Mouse (Mus musculus) liver, embryonic 14.5 days (tissue): ENCODE measurements around the gene Pak6. TPM values are rescaled to one million over a fixed set of nuclear protein-coding genes. Genes with fewer than 3 reads are reported as not detected.

ENCODE experiments used
- ATAC-seq: fragments of 200-750 bp; cut with Nextera tagmentation; 2 replicates; pipeline ENCODE4 v1.8.0; 2017; ENCODE audit warnings: moderate number of reproducible peaks, mild to moderate bottlenecking, moderate library complexity; ENCODE audit not compliant: insufficient read depth
- DNase-seq, 3 experiments: peaks; one replicate each; pipeline ENCODE4 v3.0.0-alpha.2; 2012 to 2013; ENCODE audit warnings: low read depth in 3 of 3, low spot score in 3 of 3
- H3K27ac ChIP-seq: fragments of 300-500 bp; sonication (generic); 2 replicates; pipeline ENCODE4 v1.5.1; 2014; ENCODE audit warnings: moderate library complexity, mild to moderate bottlenecking, control low read depth, inconsistent platforms
- H3K27me3 ChIP-seq: fragments of 300-500 bp; sonication (generic); 2 replicates; pipeline ENCODE4 v1.6.1; 2014; ENCODE audit warnings: mild to moderate bottlenecking, low read length, moderate library complexity; ENCODE audit not compliant: control insufficient read depth, insufficient read depth
- H3K36me3 ChIP-seq: fragments of 300-500 bp; sonication (generic); replicated peaks from 2 replicates; pipeline ENCODE4 v1.6.1; 2014; ENCODE audit warnings: low read depth; ENCODE audit not compliant: control insufficient read depth, insufficient read depth
- H3K4me1 ChIP-seq, 2 experiments: fragments of 200-500 bp in 1 of 2; fragments of 300-500 bp in 1 of 2; sonication (generic) in 1 of 2; replicated peaks; 2 replicates each; pipeline ENCODE4 v1.6.1; 2012 to 2014; ENCODE audit warnings: antibody characterized with exemption in 1 of 2, inconsistent platforms in 1 of 2, low read length in 1 of 2; ENCODE audit not compliant: control insufficient read depth in 2 of 2, insufficient read depth in 2 of 2
- H3K4me2 ChIP-seq: fragments of 300-500 bp; sonication (generic); 2 replicates; pipeline ENCODE4 v1.6.1; 2014; ENCODE audit warnings: low read depth, mild to moderate bottlenecking, control low read depth, moderate library complexity
- H3K4me3 ChIP-seq, 2 experiments: fragments of 200-500 bp in 1 of 2; fragments of 300-500 bp in 1 of 2; sonication (generic) in 1 of 2; 2 replicates each; pipeline ENCODE4 v1.5.1; 2012 to 2014; ENCODE audit warnings: low read depth in 2 of 2, low read length in 2 of 2, mild to moderate bottlenecking in 2 of 2, control low read depth in 1 of 2, inconsistent platforms in 1 of 2, moderate library complexity in 1 of 2; ENCODE audit not compliant: insufficient read depth in 1 of 2
- H3K9ac ChIP-seq: fragments of 300-500 bp; sonication (generic); replicated peaks from 2 replicates; pipeline ENCODE4 v1.6.1; 2014; ENCODE audit warnings: mild to moderate bottlenecking, control low read depth, moderate library complexity
- H3K9me3 ChIP-seq: fragments of 300-500 bp; sonication (generic); 2 replicates; pipeline ENCODE4 v1.6.1; 2016; ENCODE audit warnings: low read length, mixed read lengths; ENCODE audit not compliant: control insufficient read depth
- CTCF ChIP-seq: IDR thresholded peaks from 2 replicates; pipeline ENCODE4 v1.5.1; 2016; ENCODE audit warnings: antibody characterized with exemption, low read depth, control low read depth
- EP300 ChIP-seq: IDR thresholded peaks from 2 replicates; pipeline ENCODE4 v1.6.1; 2016; ENCODE audit warnings: antibody characterized with exemption, low read depth
- WGBS: fragments of 180-500 bp; shearing (Covaris S2); extraction: QIAGEN DNeasy Blood & Tissue Kit; methylation state at CpG from one replicate; pipeline ENCODE4 v1.1.7; 2014; ENCODE audit not compliant: insufficient replicate concordance; 5-methylcytosine and 5-hydroxymethylcytosine counted together
- polyA plus RNA-seq, 2 experiments: library from polyadenylated mRNA; depleted of rRNA in 1 of 2; stranded (reverse) in 1 of 2; unstranded in 1 of 2; fragments of >200 nt; fragmentation: Nextera tagmentation in 1 of 2; extraction: Ambion mirVana in 1 of 2; gene quantifications; 2 replicates each; pipeline versions ENCODE4 v1.2.1 to v1.2.3; 2012 to 2014

The Pak6 gene
- 0.48 and 0.60 TPM in 2 replicates for polyA plus RNA-seq (2012; rRNA removed)
- 0.17 and 0.68 TPM in 2 replicates for polyA plus RNA-seq (2014; fragmentation: Nextera tagmentation; extraction: Ambion mirVana)

DNA sequence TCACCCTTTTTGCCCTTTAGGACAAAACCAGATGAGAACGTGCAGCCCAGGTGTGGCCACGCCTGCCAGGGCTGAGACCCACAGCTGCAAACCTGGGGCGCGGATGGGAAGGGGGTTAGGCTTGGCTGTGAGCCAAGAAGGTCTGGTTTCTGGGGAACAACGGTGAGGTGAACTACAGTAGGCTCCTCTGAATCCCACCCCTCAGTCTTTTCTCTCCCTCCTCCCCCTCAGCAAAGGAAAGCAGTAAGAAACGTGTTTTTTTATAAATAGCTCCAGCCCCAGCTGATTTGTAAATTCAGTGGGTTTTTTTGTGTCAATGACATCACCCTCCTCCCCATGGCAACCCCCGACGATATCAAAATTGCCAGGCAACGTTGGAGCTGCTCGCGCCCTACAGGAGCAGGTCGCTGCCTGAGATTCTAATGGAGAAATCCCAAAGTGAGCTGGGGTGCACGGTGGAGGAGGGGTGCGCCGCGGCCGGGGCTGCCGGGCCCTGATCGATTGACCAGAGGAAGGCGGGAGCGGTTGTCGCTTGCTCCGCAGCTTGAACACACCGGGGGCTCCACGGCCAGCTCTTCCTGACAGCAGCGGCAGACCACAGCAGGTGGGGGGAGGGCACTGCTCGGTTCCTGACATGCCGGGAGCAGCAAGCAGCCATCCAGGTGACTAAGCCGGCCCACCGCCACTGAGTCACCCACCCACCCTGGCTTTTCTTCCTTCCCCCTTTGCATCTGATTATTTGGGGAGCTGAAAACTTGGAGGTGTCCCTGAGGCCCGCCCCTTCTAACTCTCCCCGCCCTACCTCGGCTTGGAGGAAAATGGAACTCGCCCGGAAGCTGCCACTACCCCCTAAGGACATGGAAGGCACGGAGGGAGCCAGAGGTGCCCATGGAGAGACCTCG is at the start of gene Pak6:
Pak6 (plus strand) TSS at position 402 of the 902 bp plus-strand sequence.
- H3K9me3 ChIP-seq = no peaks in the 10 kb centered on the region
- peak within 1 kb of the TSS; percentile 91 for H3K4me2 ChIP-seq
- DNase-seq = peak; percentile 36 to 67 (median 43)
- peak within 1 kb of the TSS; percentile 64 for H3K9ac ChIP-seq
- H3K27ac ChIP-seq = peak within 1 kb of the TSS; percentile 71
- TF ChIP-seq EP300 (no peak), CTCF (no peak)
- 1% methylated on average over 37 of the region's 37 CpGs for WGBS
- peak within 1 kb of the TSS; percentile 55 to 56 for H3K4me3 ChIP-seq
- no peaks in the 10 kb centered on the region for H3K27me3 ChIP-seq
- H3K36me3 ChIP-seq = no peaks in the 10 kb centered on the region
- H3K4me1 ChIP-seq = peaks cover 49 to 60% of the 10 kb centered on the region in 2 experiments
- no peak for ATAC-seq

DNA sequence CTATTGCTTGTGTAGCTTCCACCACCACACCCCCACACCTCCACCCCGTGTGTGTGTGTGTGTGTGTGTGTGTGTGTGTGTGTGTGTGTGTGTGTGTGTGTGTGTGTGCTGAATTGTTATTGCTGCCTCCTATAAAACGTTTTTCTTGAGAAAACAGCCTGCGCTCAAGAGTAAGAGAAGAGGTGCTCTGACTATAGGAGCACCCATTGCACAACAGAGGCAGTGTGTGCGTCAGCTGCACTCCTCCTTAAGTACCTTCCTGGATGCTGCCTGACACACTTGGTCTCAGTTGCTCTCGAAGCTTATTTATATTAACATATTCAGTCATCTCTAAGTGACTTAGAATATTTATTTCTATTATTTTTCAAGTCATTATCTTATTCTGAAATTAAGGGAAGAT is 45.1 kb upstream of the Pak6 start:
- 75% methylated on average over 5 of the region's 5 CpGs for WGBS
- no peak for TF ChIP-seq EP300
- TF ChIP-seq CTCF = no peak
- no peak overlapping the region for H3K27ac ChIP-seq
- H3K9ac ChIP-seq = no peak overlapping the region
- no peak overlapping the region for H3K4me3 ChIP-seq
- ATAC-seq (no peak), DNase-seq (no peak)
- H3K27me3 ChIP-seq = no peaks in the 10 kb centered on the region
- H3K4me2 ChIP-seq = no peak overlapping the region
- no peaks in the 10 kb centered on the region for H3K4me1 ChIP-seq
- H3K9me3 ChIP-seq = no peaks in the 10 kb centered on the region
- H3K36me3 ChIP-seq = peaks cover 94% of the 10 kb centered on the region

DNA sequence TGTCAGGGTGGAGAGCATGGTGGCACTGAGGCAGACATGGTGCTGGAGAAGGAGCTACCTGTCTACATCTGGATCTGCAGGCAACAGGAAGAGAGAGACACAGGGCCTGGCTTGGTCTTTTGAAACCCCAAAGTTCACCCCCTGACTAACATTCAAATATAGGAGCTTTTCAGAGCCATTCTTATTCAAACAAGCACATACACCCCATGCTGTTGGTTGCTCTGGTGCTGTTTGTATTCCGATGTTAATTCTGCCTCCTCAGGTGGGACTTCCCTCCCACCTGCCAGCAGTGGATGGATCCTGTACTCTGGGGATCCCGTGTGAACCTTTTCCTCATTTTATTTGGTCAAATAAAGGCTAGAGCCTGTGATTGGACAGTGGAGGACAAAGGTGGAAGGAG is 43.0 kb upstream of the Pak6 start:
- Histone ChIP-seq H3K36me3 (peaks cover 90% of the 10 kb centered on the region), H3K4me1 (no peaks in the 10 kb centered on the region), H3K9ac (no peak overlapping the region), H3K27ac (no peak overlapping the region), H3K27me3 (no peaks in the 10 kb centered on the region), H3K4me3 (no peak overlapping the region), H3K9me3 (no peaks in the 10 kb centered on the region), H3K4me2 (no peak overlapping the region)
- TF ChIP-seq CTCF = no peak
- TF ChIP-seq EP300 = no peak
- 80% methylated on average over 2 of the region's 2 CpGs for WGBS
- DNase-seq = no peak
- ATAC-seq = no peak

DNA sequence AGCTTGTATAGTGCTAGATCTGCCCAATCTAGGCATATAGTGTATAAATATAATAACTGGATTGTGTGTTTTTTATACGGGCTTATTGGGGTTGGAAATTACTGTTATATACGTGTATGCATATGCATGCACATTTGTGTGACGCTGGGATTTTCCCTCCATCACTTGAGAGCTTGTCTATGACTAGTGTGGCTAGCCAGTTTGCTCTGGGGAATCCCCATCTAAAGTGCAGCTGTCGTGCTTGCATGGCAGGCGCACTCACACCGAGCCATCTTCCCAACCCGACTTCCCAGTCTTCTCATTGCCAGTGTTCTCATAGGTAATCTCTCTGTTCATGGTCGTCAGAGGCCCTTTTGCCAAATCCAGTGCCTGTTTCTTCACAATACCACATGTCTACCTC is 42.5 kb upstream of the Pak6 start:
- DNase-seq (no peak), ATAC-seq (no peak)
- Histone ChIP-seq H3K4me3 (no peak overlapping the region), H3K9me3 (no peaks in the 10 kb centered on the region), H3K4me1 (no peaks in the 10 kb centered on the region), H3K9ac (no peak overlapping the region), H3K36me3 (peaks cover 89% of the 10 kb centered on the region), H3K27ac (no peak overlapping the region), H3K27me3 (no peaks in the 10 kb centered on the region), H3K4me2 (no peak overlapping the region)
- 88% methylated on average over 8 of the region's 8 CpGs for WGBS
- TF ChIP-seq CTCF = no peak
- no peak for TF ChIP-seq EP300

DNA sequence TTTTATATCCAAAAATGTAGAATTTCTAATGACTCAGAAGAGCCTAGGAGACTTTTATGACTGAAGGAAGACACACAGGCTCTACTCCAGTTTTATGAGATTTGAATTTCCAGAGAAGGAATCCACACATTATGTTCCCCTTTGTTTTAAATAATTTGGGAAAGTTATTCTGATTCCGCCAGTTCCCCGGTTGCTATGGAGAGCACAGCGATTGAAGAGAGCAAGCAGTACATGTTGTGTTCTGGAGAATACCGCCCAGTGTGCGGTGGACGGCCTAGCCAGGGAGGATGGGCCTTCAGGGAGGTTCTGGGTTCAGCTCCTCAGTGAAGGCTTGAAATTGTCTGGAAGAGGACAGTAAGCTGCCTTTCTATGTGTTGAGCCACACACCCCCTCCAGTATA is 33.8 kb upstream of the Pak6 start:
- Histone ChIP-seq H3K9me3 (no peaks in the 10 kb centered on the region), H3K36me3 (peaks cover 92% of the 10 kb centered on the region), H3K27me3 (no peaks in the 10 kb centered on the region), H3K4me2 (no peak overlapping the region), H3K4me3 (no peak overlapping the region), H3K4me1 (no peaks in the 10 kb centered on the region), H3K9ac (no peak overlapping the region), H3K27ac (no peak overlapping the region)
- WGBS = 95% methylated on average over 6 of the region's 6 CpGs
- DNase-seq (no peak), ATAC-seq (no peak)
- TF ChIP-seq EP300 (no peak), CTCF (no peak)
